Mouse (Mus musculus): ENCODE data around the gene A630095N17Rik. TPM values are rescaled to one million over a fixed set of nuclear protein-coding genes. Genes with fewer than 3 reads are reported as not detected.

The A630095N17Rik gene
- not detected for polyA plus RNA-seq (2015; fragmentation: Illumina TruSeq; extraction: RNeasy Lipid Tissue Mini Kit (QIAGEN cat#74804); ENCODE audit: insufficient read depth, low replicate concordance)

DNA sequence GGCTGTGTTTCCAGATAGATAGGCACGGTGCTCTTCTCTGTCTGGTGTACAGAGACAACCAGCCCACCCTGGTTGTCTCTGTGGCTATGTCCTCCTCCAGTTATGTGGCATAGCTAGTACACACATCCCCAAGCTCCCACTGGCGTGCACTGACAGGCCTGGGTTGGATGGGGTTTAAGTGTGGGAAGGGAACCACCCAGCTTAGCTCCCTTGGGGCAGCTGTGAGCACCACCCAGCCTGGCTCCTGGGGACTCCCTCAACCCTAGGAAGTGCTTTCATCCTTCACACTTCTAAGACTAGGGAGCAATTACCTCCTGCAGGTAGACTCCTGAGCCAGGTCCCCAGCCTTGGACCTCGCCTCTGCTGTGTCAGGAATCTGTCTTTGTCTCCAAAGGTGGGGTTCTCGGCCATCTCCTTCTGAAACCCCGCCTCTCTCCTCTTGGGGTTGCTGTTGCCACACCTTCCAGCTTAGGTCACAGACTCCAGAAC lies at the start of gene A630095N17Rik:
TSS of gene A630095N17Rik (minus strand) at position 439 of the 489 bp plus-strand sequence.

DNA sequence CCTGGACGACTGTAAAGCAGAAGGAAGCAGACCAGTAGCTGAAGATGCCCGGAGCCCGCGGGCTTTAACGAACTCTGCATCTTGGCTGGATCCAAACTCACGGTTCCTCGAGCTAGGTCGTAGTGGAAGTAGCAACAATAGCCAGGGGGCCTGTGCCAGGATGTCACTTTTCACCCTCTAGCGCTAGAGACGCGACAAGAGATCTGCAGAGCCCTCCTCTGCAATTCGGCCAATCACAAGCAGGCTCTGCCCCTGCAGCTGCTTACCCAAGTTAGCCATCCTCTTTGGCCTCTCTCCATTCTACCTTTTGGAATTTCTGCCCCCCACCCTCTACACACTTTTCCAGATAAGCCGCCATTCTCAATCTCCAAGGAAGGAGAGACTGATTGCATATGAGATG lies 46.3 kb upstream of the A630095N17Rik start, which contains the start of gene Resp18:
TSS of gene Resp18 (minus strand) at position 188 of the 400 bp plus-strand sequence.

DNA sequence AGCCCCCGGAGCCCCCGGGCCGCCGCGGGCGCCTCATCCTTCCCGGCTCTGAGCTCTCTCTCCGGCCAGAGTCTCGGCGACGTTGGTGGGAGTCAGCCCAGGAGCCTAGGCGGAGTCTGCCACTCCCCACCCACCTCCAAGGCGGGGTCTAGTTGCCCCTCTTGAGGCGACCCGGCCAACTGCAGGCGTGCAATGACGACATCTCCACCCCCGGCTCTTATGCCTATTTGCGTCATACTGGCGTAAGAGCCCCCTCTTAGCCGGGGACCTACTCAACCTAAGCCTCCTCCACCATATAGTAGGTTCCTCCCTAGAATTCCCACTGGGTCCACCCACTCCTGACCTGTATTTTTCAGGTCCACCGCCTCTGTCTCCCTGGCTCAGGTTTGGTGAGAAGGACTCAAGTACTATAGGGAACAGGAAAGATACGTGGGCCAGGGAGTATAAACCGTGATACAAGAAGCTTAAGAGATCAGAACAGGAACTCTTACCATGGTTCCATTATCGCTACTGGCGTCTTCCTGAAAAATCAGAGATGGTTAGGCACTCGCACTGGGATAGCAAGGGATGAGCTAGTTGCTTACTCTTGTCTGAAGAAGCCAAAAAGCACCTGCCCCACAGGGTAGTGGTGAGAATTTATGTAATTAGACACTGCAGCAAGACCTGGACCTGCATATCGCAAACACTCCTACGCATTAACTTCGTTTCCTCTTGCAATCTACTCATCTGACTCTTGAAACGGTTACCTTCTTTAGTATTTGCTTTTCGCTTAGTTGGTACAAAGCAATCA lies 32.4 kb upstream of the A630095N17Rik start, which contains the start of gene Ptprn:
TSS of gene Ptprn (minus strand) at position 412 of the 790 bp plus-strand sequence.

DNA sequence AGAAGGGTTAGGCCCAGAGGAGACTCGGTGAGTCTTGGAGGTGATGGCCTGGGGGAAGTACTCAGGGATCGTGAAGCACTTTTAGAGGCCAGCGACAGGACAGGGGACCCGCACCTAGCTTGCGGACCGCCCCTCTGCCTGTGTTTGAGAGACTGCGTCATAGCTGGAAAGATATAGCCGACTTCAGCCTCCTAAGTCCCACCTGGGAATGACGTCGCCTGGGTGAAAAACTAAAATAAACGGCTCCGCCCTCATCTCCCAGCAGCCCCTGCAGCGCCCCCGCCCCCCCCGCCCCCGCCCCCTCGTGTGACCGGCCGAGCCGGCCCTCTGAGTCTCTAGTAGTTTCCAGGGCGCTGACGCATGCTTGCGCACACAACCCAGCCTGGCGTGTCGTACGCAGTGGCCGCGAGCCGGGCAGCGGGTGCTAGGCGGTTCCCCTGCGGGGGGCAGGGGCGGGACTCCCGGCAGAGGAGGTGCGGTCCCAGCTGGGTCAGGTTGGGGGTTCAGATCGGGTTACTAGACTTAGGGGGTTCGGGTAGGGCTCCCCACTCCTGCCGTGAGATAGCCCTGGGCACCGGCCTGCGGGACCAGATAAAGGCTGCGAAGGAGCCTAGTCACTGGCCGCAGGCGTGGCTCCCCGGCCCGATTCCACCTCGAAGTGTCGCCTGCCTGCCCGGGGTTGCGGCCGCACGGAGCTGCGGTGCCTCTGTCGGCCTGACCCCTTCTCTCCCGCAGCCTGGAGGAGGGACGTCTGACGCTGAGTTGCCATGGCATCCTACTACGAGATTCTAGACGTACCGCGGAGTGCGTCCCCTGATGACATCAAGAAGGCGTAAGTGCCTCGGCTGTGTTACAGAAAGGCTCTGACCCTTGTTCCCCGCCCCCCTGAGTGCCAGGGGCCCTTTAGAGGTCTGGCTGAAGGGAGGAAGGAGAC lies 4.5 kb upstream of the A630095N17Rik start, which contains the start of gene Dnajb2:
TSS of gene Dnajb2 (plus strand) at position 290 of the 934 bp plus-strand sequence.

DNA sequence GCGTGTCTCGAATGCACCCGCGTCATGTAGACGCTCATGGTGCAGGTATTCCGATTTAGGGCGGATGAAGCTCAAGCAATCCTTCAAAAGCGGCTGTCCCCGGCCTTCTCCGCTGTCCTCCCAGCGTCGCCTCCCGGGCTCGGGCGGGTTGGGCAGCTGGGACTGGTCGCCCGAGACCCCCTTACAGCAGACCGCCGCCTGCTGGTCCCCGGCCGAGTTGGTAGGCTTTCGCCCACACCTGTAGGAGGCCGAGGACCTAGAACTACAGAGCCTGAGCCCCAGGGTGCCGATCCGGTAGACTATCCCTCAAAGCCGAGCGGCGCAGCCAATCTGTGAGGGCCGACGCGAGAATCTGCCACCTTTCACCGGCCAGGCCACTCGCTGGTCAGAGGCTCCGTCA lies 12.4 kb downstream of the A630095N17Rik start, which contains the start of gene Tuba4a:
TSS of gene Tuba4a (minus strand) at position 335 of the 400 bp plus-strand sequence.

DNA sequence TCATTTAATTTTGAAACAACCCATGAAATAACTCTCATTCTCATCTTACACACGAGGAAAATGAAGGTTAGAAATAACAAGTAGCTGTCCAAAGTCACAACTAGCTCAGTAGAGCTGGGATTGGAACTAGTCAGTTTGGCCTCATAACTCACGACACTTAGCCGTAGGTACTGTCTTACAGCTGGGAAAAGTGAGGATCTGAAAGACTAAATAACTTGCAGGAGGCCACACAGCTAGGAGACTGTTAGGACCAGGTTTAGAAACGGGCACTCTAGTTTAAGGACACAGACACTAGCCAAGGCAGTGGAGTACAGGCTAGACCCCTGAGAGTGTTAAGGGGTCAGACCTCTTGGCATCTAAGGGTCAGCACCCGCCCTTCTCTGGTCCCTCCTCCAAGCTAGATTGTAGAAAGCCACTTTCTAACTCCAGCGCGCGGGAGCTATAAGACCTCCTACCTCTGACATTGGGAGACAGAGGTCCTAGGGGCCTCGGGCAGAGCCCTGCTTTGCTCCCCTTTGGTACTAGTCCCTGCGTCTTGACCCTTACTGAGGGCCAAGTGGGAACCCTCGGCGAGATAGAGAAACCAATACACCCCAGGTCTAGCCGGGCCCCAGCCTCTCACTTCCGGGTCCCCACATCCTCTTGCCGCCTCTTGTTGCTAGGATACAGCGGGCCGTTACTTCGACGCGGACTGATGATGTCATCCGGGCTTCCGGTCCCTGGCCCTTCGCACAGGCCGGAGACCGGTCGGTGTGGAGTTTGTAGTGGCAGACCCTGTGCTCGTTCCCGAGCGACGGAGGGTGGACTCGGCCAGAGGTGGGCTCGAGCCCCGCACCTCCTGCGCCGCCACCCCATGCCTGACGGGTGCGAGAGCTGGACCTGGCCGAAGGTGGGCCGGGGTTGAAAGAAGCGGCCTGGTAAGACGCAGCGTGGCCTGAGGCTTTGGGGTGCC lies 21.5 kb downstream of the A630095N17Rik start, which contains the start of the genes Glb1l and Stk16:
TSS of gene Glb1l (minus strand) at position 678 of the 952 bp plus-strand sequence.
TSS of gene Stk16 (plus strand) at position 703 of the 952 bp plus-strand sequence.

DNA sequence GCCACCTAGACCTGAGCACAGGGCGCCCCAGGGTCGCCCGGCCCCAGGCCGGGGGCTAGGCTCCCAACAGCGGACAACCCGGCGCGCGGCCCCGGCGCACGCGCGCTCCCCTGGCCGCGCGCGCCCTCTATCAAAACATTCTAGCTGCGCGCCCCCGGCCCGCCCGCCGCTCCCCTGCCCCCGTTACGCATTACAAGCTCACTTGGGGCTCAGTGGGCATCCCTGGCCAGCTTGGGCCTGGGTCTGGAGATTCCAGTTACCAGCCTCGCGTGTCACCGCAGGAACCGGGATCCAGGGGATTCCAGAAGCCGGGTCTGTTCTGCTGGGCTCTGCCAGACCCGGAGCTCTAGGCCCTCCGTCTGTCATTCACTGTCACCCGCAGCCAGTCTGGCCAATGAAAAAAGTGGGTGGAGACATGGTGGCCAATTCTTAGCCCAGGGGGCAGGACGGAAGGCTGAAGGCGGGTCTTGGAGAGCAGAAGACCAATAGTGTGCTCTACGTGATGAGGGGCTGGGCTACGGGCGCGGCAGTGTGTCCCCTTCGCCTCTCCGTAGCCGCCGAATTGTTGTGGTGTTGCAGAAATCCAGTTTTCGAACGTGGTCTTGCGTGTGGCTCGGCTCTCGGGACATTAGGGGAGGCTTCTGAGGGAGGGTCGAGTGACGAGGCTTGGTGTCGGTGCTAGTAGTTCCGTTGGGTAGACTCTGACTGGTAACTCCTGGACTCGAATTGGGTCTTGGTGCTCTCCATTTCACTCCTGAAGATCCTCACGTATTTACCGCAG lies 40.1 kb downstream of the A630095N17Rik start, which contains the start of the genes Ankzf1 and Atg9a:
TSS of gene Ankzf1 (plus strand) at position 530 of the 781 bp plus-strand sequence.
TSS of gene Atg9a (minus strand) at position 575 of the 781 bp plus-strand sequence.

DNA sequence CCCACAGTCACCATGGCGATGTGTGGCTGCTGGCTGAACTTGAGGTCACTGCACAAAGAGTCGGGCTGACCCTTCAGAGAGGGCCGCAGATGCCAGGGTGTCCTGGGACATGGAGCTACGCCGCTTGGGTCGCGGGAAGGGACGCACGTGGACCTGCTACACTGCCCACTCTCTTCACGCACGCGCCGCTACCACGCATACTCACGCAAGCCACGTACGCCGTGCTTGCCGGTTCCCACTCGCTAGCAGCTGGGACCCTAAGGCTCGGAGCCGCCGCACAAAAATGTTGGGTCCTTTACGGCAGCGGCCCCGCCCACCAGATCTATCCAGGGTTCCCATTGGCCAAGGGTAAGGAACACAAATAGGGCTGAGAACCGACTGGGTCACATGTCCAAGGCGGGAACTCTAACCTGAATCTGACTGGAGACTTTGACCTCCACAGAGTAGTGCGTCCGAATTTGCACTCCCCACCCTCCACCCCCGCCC lies 51.8 kb downstream of the A630095N17Rik start, which contains the start of gene Abcb6:
TSS of gene Abcb6 (minus strand) at position 288 of the 486 bp plus-strand sequence.

Other genes with a start within 250 kb of the A630095N17Rik start
- 5.4 TPM for gene Nhej1, start 106.9 kb downstream of the A630095N17Rik start, polyA plus RNA-seq (2015; fragmentation: Illumina TruSeq; extraction: RNeasy Lipid Tissue Mini Kit (QIAGEN cat#74804); ENCODE audit: insufficient read depth, low replicate concordance)
- gene Slc23a3, start 98.2 kb downstream of the A630095N17Rik start, polyA plus RNA-seq (2015; fragmentation: Illumina TruSeq; extraction: RNeasy Lipid Tissue Mini Kit (QIAGEN cat#74804); ENCODE audit: insufficient read depth, low replicate concordance) = 0.33 TPM
- 63.6 TPM for gene Cnppd1, start 89.4 kb downstream of the A630095N17Rik start, polyA plus RNA-seq (2015; fragmentation: Illumina TruSeq; extraction: RNeasy Lipid Tissue Mini Kit (QIAGEN cat#74804); ENCODE audit: insufficient read depth, low replicate concordance)
- 43.0 TPM for gene Retreg2, start 89.3 kb downstream of the A630095N17Rik start, polyA plus RNA-seq (2015; fragmentation: Illumina TruSeq; extraction: RNeasy Lipid Tissue Mini Kit (QIAGEN cat#74804); ENCODE audit: insufficient read depth, low replicate concordance)
- gene Zfand2b, start 63.5 kb downstream of the A630095N17Rik start, polyA plus RNA-seq (2015; fragmentation: Illumina TruSeq; extraction: RNeasy Lipid Tissue Mini Kit (QIAGEN cat#74804); ENCODE audit: insufficient read depth, low replicate concordance) = 16.0 TPM
- gene Abcb6, start 51.7 kb downstream of the A630095N17Rik start, polyA plus RNA-seq (2015; fragmentation: Illumina TruSeq; extraction: RNeasy Lipid Tissue Mini Kit (QIAGEN cat#74804); ENCODE audit: insufficient read depth, low replicate concordance) = 7.9 TPM
- gene Ankzf1, start 40.0 kb downstream of the A630095N17Rik start, polyA plus RNA-seq (2015; fragmentation: Illumina TruSeq; extraction: RNeasy Lipid Tissue Mini Kit (QIAGEN cat#74804); ENCODE audit: insufficient read depth, low replicate concordance) = 38.1 TPM
- 12.6 TPM for gene Atg9a, start 39.9 kb downstream of the A630095N17Rik start, polyA plus RNA-seq (2015; fragmentation: Illumina TruSeq; extraction: RNeasy Lipid Tissue Mini Kit (QIAGEN cat#74804); ENCODE audit: insufficient read depth, low replicate concordance)
- gene Glb1l, start 21.3 kb downstream of the A630095N17Rik start, polyA plus RNA-seq (2015; fragmentation: Illumina TruSeq; extraction: RNeasy Lipid Tissue Mini Kit (QIAGEN cat#74804); ENCODE audit: insufficient read depth, low replicate concordance) = 25.5 TPM
- 82.7 TPM for gene Stk16, start 21.3 kb downstream of the A630095N17Rik start, polyA plus RNA-seq (2015; fragmentation: Illumina TruSeq; extraction: RNeasy Lipid Tissue Mini Kit (QIAGEN cat#74804); ENCODE audit: insufficient read depth, low replicate concordance)
- 76.6 TPM for gene Tuba4a, start 12.2 kb downstream of the A630095N17Rik start, polyA plus RNA-seq (2015; fragmentation: Illumina TruSeq; extraction: RNeasy Lipid Tissue Mini Kit (QIAGEN cat#74804); ENCODE audit: insufficient read depth, low replicate concordance)
- 31.4 TPM for gene Dnajb2, start 4.3 kb upstream of the A630095N17Rik start, polyA plus RNA-seq (2015; fragmentation: Illumina TruSeq; extraction: RNeasy Lipid Tissue Mini Kit (QIAGEN cat#74804); ENCODE audit: insufficient read depth, low replicate concordance)
- gene Ptprn, start 32.4 kb upstream of the A630095N17Rik start, polyA plus RNA-seq (2015; fragmentation: Illumina TruSeq; extraction: RNeasy Lipid Tissue Mini Kit (QIAGEN cat#74804); ENCODE audit: insufficient read depth, low replicate concordance) = not detected
- not detected for gene Resp18, start 46.3 kb upstream of the A630095N17Rik start, polyA plus RNA-seq (2015; fragmentation: Illumina TruSeq; extraction: RNeasy Lipid Tissue Mini Kit (QIAGEN cat#74804); ENCODE audit: insufficient read depth, low replicate concordance)
- gene Dnpep, start 85.9 kb upstream of the A630095N17Rik start, polyA plus RNA-seq (2015; fragmentation: Illumina TruSeq; extraction: RNeasy Lipid Tissue Mini Kit (QIAGEN cat#74804); ENCODE audit: insufficient read depth, low replicate concordance) = 14.7 TPM
- gene Des, start 128.2 kb upstream of the A630095N17Rik start, polyA plus RNA-seq (2015; fragmentation: Illumina TruSeq; extraction: RNeasy Lipid Tissue Mini Kit (QIAGEN cat#74804); ENCODE audit: insufficient read depth, low replicate concordance) = 23.7 TPM
- 4.5 TPM for gene Speg, start 143.2 kb upstream of the A630095N17Rik start, polyA plus RNA-seq (2015; fragmentation: Illumina TruSeq; extraction: RNeasy Lipid Tissue Mini Kit (QIAGEN cat#74804); ENCODE audit: insufficient read depth, low replicate concordance)
- 50.7 TPM for gene Gmppa, start 203.8 kb upstream of the A630095N17Rik start, polyA plus RNA-seq (2015; fragmentation: Illumina TruSeq; extraction: RNeasy Lipid Tissue Mini Kit (QIAGEN cat#74804); ENCODE audit: insufficient read depth, low replicate concordance)
- gene Asic4, start 218.3 kb upstream of the A630095N17Rik start, polyA plus RNA-seq (2015; fragmentation: Illumina TruSeq; extraction: RNeasy Lipid Tissue Mini Kit (QIAGEN cat#74804); ENCODE audit: insufficient read depth, low replicate concordance) = not detected
- 1.1 TPM for gene Chpf, start 247.2 kb upstream of the A630095N17Rik start, polyA plus RNA-seq (2015; fragmentation: Illumina TruSeq; extraction: RNeasy Lipid Tissue Mini Kit (QIAGEN cat#74804); ENCODE audit: insufficient read depth, low replicate concordance)
- gene Tmem198, start 247.4 kb upstream of the A630095N17Rik start, polyA plus RNA-seq (2015; fragmentation: Illumina TruSeq; extraction: RNeasy Lipid Tissue Mini Kit (QIAGEN cat#74804); ENCODE audit: insufficient read depth, low replicate concordance) = 0.21 TPM